Mouse (Mus musculus) urinary bladder, postnatal 36 days (tissue): ENCODE data around the gene Dgkh.
"Not testable (repeated sequence)": the region's sequence is repeated elsewhere in the genome, so short reads cannot be mapped to it uniquely, and the experiment has no call there.

Source experiments
- DNase-seq, 2 experiments: peaks; one replicate each; pipeline ENCODE4 v3.0.0; 2022; ENCODE audit warnings: low spot score in 2 of 2, mixed read lengths in 1 of 2

The Dgkh gene

DNA sequence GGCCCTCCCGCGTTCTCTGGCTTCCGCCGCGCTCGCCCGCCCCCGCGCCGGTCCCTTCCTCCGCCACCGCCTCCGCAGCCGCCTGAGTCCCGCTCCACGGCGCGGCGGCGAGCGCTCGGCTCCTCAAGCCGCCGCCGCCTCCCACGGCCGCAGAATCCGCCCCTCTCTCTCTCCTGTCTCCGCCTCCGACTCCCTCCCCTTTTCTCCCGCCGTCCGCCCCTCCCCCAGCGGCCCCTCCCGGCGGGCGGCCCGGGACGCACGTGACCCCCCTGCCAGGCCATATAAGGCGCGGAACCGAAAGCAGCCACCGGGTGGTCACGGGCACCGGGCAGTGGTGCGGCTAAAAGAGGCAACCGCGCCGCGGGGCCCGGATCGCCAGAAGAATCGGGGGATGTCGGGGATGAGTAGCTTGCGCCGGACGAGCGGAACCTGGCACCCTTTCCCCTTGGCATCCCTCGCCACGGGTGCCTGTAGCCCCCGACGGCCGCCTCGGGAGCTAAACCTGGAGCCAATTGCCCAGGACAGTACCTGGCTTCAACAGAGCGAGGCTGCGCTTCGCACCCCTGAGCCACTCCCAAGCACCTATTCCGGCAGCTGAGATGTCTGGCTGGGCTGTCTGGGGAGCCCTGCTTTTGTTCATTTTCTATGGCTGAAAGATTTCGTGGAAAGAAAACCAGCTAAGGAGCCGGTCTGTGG is at the start of gene Dgkh:
Dgkh (minus strand) TSS at position 160 of the 696 bp plus-strand sequence.
- DNase-seq, result peak; percentile 87 to 93

DNA sequence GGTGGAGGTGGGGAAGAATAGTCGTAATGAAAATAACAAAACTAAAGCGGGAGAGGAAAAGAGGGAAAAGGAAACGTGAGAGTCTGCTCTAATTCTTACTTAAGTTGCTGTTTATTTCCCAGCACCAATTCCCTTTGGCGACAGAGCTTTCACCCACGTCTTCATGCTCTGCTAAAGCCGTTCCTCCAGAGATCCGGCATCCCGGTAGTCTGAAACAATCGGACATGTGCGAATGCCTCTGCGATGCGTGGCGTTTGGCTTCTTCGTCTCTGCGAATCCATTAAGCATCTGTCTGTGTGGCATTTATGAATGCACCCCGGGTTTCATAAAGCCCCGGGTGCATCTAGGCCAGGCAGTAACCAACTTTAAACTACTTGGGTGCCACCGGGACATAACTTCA is 44.6 kb upstream of the Dgkh start:
- no peak for DNase-seq

DNA sequence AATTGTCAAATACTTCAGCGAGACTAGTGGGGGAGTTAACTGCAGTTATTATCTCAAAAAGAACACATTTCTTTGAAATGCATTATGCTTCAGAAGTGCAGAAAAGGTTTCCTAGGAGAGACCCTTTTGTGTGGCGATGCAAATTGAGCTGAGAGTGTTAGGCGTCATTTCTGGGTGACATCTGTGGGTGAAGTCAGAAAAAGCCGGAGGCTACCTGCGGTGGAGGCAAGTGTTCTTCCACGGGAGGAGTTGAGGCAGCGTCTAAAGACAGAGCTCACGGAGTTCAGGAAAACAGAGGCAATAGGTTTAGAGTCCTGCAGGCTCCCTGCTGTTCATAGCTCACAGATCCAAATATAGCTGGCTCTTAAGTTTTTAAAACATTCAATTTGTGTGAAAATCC is 44.1 kb upstream of the Dgkh start:
- DNase-seq, result no peak

DNA sequence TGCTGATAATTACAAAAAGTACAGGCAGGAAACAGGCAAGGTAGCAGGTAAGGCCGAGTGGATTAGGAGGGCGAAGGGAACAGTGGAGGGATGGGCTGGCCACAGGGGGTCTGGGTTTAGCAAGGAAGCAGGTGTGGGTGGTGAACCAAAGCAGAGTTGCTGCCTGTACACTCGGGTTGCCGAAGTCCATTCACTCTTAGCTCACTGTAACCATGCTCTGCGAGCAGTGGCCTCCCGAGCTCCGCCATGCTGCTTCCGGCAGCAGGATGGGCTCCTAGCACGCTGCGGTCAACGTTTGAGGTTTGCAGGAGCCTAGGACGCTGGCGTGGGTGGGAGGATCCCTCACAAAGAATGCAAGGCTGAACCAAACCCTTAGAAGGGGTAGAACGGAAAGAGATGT is 43.1 kb upstream of the Dgkh start:
- no peak for DNase-seq

DNA sequence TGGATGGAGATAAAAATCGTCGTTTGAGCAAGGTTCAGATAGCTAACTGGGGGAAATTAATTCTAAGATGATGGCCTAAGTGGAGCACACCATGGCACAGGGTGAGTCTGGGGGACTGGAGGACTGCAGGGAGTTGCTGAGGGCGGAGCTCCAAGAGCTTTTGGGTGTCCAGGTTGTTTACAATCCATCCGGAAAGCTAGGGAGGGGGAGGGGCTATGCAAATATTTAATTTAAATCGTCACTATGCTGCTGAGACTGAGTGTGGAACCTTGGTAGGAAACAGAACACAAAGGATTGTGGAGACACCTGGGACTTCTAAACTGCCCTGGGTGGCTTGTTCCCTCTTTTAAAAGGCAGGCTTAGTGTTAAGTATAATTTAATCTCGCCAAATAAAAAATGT is 42.6 kb upstream of the Dgkh start:
- DNase-seq, result no peak

DNA sequence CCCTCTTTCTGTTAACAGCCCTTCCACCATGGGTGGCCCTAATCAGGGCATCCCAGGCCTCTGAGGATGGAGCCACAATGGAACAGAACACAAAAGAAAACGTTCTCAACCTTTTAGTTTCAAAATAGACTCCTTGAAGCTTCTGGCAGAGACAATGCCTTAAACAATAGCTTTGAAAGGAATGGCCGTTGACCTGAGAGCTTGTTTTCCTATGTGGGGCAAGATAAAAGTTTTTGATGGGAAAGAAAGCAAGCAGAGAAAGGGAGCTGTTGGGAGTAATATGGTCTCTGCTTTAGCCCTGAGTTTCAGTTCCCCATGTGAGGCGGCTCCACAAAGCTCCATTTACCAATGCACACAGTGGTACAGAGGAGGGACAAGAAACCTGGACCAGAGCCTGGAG is 37.9 kb upstream of the Dgkh start:
- no peak for DNase-seq

DNA sequence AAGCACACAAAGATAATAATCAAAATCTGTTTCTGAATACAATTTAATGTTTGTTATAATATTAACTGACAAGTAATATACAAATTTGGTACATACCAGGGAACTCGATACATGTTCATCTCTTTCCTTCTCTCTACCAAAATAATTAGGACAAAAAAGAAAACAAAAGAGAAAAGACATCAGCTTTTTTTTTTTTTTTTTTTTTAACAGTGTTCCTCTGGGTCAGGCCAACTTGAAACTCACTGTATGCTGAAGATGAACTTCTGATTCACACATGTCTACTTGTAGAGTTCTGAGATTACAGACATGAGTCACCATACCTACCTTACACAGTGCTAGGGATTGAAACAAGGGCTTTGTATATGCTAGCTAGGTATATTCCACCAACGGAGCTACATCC is 28.5 kb upstream of the Dgkh start:
- DNase-seq, result no peak

DNA sequence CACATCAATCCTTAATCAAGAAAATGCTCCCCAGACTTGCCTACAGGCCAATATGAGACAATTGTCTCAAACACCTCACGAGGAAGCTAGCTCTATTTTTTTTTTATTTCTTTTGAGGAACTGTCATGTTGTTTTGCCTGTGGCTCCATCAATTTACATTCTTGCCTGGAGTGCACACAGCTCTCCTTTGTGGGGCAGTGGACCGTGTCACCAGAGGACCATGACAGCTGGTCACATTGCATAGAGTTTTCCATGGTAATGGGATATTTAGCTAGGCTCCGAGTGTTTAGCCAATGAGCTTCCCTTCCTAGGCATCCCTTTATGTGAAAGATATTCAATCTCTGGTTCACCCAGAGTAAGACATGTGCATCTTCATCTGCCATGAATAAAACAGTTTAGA is 26.9 kb upstream of the Dgkh start:
- DNase-seq, result no peak

DNA sequence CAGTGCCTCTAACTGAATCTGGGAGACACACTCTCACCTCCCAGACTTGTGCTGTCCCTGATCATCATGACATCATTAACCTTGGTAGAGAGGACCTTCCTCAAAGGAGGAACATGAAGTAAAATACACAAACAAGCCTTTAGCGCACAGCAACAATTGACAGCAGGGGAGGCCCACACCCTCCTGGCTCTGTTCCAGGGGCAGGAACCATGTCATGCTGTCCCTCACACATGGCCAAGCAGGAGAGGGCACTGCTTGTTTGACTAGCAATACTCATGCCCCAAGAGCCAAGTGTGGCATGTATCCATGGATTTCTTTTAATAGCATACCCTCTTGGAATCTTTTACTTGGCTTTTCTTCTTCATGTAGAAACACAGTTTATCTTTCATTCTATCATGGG is 22.7 kb upstream of the Dgkh start:
- DNase-seq, result no peak

DNA sequence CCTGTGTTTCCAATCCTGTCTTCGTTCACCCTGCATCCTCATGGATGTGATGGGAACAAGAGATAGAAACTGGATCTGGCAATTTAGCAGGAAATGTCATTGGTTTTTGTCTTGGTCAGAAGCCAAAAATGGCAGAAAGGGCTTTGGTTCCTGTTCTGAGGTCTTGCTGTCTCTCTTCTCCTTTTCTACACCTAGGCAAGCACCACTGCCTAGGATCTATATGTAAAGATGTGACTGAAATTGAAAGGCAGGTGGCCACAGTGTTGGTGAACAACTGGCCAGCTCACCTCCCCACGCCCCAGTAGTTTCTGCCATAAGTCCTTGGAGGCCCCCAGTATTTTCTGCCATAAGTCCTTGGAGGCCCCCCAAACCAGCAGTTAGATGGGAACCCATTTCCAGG is 16.1 kb upstream of the Dgkh start:
- no peak for DNase-seq

DNA sequence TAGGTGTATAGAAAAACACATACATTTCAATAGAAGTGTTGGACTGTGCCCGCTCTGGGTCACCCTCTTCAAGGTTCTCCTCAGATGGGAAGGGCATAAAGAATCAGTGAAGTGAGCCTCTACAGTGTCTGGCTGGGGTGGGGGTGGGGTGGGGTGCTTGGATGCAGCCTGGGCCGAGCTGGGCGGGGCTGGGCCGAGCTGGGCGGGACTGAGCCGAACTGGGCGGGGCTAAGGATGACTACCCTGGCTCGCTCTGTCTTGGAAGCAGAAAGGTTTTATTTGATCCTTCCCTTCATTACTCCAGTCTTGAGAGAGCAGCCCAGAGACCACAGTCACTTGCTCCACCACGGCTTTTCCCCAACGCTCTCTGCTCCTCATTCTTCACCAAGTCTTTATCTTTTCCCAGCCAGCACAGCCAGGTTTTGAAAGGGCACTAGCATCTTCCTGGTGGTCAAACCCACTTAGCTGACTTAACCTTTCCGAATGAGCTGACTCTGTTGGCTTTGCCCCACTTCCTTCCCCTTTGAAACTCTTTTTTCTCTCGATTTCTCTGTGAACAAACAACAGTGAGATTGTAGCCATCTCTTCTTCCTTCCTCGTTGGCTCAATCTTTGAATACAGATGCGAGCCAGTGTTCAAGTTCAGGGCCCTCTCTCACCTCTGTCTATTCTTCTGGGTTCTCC is 15.5 kb upstream of the Dgkh start:
- DNase-seq, result peak in 1 of 2 experiments; percentile 27

DNA sequence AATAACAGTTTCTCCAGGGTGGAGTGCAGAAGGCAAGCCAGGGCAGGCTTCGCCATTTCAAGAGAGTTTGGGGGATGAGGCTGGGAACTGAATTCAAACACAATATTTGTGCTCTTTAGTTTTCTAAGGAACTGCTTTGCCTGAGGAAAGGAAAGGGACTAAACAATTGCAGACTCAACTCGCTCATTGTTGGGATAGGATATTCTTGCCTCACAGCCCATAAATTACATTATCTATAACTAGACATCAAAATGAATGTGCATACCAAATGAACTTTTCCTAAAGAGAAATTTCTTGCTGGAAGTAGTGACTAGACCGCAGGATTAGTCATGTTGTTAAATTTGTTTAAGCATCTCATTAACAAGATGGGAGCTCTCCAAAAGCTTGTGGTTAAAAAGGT is 14.9 kb upstream of the Dgkh start:
- DNase-seq, result peak in 1 of 2 experiments; percentile 13

DNA sequence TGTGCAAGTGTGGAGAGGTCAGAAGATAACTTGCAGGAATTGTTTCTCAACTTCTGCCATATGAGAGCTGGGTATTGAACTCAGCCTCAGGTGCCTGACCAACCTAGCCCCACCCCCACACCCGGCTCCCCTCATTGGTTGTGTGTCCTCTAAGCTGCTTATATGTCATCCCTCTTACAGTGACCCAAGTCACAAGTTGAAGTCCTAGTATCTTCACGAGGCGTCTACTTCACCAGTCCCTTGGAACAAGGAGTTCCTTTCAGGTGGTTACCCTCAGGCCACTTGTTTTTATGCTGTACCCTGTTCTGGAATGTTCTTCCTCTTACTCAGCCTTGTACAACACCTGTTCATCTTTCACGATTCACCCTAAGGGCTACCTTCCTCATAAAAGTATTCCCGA is 2.0 kb upstream of the Dgkh start:
- DNase-seq, result no peak

DNA sequence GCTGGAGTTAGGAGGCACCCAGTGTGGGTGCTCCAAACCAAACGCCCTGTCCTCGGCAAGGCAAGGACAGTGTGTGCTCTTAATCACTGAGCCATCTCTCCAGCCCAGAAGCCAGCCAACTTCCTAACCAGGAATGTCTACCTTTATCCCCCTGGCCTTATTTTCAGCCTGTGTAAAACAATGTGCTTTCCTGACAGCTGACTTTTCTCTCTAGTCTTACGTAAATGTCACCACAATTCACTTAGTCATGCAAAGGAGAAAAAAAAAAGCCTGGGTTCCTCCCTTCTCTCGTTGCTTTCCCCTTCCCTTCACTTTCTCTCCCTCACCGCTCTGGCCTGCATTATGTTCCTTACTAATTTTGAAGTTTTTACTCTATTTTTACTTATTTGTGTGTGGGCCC is 1.6 kb upstream of the Dgkh start:
- not testable (repeated sequence) for DNase-seq

DNA sequence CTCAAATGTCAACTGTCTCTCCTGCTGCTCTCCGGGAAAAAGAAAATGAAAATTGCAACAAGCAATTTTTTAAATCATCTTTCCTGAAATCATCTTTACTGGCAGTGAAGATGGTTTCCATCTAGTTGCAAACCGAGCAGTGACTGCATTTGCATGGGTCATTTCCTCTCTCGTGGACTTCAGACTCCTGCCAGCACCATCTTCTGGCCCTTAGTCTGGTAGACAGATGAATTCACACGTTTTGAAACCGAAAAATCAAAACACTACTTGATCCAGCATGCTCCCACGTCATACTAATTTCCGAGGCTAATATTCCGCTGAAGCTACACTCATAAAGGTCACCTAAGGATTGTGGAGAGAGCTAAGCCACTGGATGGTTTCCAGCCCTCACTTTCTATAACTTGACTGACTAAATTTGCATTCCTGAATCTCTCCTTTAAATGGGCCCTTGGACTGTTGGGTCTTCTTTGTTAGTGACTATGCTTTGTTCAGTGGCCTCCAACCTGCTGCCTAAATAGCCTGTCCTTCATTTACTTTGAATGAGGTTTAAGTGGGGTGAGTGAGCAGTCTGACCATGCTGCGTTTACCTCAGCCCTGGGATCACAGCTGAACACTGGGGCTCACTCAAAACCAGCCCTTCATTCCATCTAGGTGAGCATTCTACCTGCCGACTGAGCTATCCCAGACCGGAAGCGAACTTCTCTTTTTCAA is 945 bp upstream of the Dgkh start:
- DNase-seq, result no peak

DNA sequence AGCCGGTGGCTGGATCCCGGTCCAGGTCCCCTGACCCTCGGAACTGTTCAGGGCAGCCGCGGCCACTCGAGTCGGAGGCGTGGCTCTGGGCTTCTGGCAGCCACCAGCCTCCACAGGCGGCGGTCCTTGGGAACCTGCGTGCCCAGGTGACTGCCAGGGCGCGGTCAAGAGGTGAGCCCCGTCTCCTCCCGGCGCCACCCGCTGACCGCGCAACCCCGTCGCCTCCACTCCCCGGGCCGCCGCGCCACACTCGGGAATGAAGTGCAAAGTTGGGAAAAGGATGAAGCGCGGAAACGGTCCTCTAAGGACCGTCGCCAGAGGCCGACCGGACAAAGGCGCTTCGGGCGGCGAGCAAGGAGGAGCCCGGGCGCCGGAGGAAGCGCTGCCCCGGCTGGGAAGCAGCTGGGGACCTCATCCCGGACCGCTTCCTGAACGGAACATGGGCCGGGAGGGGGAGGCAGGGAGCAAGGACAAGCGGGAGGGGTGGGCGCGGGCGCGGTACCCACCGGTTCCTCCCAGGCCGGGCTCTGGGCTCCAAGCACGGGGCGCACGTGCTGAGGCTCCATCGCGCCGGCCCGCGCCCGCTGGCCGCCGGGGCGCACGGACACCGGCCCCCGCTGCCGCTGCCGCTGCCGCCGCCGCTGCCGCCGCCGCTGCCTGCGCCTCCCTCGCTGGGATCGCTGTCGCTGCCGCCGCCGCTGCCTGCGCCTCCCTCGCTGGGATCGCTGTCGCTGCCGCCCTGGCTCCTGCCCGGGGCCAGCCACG is 542 bp downstream of the Dgkh start:
- DNase-seq, result peak; percentile 53 to 55

DNA sequence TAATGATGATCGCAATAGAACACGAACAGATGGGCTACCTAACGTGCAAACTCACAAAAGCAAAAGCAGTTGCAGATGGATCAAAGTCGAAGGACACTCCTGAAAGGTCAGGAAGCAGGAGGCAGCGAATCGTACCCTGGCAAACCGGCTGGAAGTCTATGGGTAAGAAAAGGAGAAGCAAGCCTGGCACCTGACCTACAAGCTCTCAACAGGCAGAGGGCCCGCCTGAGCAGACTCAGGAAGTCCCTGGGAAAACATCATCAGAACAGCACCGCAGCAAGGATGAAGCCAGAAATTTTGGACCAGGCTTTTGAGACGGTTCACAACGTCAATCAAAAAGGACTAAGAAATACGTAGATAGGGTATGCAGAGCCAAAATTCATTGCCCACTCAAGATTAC is 1.3 kb downstream of the Dgkh start:
- peak; percentile 21 to 30 for DNase-seq

DNA sequence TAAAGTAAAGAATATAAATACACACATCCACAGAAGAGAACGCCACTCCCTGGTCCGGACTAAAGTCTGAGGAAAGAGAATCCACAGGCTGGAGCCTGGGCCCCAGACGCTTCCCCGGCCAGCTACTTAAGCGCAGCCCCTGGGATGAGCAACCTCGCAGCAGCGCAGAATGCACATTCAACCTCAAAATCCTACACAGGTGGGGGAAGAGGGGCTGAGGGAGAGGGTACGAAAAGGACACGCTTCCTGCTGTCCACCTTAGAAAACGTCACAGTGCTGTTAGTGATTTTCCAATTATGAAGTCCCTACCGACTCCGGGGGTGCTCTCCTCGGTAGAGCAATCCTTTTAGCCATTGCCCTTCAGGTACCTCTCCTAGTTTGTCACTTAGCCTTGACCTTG is 6.6 kb downstream of the Dgkh start:
- DNase-seq, result no peak

DNA sequence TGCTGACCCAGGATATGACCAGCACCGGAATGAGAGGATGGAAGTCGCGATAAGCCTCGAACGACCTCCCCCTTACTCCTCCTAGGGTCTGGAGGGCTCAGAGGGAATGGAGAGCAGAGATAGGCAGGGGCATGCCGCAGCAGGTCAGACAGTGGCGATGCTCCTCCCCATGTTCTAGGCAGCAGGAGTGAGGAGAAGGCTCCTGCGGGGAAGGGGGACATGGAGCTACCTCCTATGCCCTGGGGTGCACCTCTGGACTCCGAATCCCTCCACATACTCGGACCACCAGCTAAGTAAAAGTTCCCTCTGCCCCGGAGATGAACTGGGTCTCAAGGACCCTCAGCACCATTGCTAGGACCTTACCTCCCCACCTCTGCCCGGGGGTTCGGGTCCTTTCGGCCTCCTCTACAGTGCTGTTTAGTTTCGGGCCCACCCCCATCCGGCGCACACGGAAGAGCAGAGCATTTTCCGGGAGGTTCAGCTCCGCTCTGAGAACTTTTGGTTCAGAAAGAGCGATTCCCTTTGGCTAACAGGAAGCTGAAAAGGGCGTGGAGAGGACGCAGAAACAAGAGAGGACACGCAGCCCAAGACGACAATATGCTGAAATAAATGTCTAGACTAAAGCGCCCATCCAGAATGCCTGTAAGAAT is 7.1 kb downstream of the Dgkh start:
- peak in 1 of 2 experiments; percentile 31 for DNase-seq

DNA sequence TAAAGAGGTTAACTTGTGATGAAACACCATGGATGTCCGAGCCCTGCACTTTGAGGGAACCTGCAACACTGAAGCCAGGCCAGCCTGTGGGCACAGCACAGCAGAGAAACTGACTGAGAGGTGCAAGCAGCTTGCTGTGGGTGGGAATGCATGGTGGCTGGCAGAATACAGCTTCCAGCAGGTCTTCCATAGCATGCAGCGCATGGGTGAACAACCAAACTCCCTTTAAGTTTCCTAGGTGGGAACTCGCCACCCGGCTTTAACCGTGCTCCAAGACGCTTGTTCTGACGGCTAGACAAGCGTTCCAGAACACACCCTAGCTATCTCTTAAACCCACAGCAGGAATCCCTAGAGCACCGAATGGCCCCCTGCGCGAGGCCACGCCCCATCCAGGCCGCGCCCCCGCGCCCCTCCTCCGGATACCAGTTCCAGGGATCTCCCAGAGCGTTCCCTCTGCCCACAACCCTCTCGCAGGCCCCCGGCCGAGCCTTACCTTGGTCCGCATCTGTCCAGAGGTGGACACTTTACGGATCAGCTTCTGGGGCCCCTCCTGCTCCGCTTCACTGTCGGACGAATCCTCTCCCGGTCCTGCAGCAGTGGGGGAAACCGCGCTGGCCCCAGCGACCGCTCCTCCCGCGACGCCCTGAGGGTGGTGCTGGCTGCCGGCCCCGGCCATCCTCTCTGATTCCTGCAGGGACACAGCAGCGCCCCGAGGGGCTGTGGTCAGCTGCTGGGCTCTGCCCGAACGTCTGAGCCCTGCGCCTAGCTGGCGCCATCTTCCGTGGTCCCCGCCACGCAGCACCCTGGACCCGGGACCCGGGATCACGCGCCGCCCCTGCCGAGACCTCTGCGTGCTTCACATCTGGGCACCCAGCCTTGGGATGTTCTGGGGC is 7.9 kb downstream of the Dgkh start:
- DNase-seq, result peak; percentile 53 to 54

DNA sequence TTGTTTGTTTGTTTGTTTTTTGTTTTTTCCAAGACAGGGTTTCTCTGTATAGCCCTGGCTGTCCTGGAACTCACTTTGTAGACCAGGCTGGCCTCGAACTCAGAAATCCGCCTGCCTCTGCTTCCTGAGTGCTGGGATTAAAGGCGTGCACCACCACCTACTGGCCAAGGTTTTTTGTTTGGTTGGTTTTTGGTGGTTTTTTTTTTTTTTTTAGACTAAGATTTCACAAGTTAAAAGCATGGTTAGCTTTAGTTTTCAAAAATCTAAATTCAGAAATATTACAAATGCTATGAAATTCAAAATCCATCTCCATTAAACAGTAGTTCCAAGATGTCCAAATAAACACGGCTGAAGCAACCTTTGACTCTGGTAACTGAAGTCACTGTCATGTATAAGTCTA is 8.9 kb downstream of the Dgkh start:
- not testable (repeated sequence) for DNase-seq
